Mouse (Mus musculus) T-helper 17 cell (primary cell): ENCODE measurements around the gene Riox1.
"Not testable (repeated sequence)": the region's sequence is repeated elsewhere in the genome, so short reads cannot be mapped to it uniquely, and the experiment has no call there.

Source experiments
- in situ Hi-C, 2 experiments: fragments of 300-600 bp; cut with MboI, MseI; formaldehyde crosslinking; loops; 1 replicate in 1 of 2; 2 replicates in 1 of 2; pipeline ENCODE4 v1.15.1; 2025; ENCODE audit warnings: high pct_unique_total_duplicates in 2 of 2

The Riox1 gene

DNA sequence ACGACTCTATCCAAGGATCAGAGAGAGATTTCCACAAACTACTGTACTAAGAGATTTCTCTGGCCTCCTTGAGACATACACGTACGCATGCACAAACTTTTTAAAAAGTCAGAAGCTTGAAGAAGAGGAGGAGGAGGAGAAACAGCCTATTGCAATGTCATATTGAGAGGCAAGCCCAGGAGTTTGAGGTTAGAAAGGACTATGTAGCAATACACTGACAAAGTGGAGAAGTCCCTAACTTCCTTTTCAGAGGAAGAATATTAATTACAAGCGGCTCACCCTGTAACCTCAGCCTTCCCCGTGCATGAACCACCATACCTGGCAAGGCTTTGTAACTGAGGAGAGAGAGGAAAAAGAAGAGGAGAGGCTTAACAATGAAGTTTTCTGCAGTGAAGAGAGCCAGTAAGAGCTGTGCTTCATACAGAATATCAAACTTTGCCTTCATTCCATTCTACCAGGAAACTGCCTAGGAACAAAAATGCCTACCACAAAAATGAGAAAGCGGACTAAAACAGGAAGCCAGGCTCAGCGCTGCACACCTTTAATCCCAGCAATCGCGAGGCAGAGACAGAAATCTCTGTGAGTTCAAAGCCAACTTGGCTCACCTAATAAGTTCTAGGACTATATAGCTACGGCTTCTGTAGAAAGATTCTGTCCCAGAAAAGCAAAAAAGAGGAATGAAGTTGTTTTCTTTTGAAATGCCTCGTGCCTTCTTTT is 474 bp upstream of the Riox1 start:
- in situ Hi-C loops = no loop called here

DNA sequence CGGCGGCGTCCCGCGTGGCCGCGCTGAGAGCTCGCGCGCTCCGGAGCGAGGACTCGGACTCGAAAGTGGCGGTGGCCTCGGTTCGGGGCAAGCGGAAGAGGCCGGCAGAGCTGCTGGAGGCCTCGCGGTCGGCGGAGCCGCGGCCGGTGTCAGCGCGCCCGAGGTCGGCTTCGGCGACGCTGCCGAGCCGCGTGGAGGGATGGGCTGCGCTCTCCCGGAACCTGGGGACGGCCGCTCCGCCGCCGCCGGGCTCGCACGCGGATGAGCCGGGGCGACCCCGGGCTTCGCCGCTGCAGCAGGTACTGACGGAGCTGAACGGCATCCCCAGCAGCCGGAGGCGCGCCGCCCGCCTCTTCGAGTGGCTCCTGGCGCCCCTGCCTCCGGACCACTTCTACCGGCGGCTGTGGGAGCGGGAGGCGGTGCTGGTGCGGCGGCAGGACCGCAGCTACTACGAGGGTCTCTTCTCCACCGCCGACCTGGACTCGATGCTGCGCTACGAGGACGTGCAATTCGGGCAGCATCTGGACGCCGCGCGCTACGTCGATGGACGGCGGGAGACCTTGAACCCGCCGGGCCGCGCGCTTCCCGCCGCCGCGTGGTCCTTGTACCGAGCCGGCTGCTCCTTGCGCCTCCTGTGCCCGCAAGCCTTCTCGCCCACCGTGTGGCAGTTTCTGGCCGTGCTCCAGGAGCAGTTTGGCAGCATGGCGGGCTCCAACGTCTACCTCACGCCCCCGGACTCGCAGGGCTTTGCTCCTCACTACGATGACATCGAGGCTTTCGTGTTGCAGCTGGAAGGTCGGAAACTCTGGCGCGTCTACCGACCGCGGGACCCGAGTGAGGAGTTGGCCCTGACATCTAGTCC is 663 bp downstream of the Riox1 start:
- in situ Hi-C loops = no loop called here

DNA sequence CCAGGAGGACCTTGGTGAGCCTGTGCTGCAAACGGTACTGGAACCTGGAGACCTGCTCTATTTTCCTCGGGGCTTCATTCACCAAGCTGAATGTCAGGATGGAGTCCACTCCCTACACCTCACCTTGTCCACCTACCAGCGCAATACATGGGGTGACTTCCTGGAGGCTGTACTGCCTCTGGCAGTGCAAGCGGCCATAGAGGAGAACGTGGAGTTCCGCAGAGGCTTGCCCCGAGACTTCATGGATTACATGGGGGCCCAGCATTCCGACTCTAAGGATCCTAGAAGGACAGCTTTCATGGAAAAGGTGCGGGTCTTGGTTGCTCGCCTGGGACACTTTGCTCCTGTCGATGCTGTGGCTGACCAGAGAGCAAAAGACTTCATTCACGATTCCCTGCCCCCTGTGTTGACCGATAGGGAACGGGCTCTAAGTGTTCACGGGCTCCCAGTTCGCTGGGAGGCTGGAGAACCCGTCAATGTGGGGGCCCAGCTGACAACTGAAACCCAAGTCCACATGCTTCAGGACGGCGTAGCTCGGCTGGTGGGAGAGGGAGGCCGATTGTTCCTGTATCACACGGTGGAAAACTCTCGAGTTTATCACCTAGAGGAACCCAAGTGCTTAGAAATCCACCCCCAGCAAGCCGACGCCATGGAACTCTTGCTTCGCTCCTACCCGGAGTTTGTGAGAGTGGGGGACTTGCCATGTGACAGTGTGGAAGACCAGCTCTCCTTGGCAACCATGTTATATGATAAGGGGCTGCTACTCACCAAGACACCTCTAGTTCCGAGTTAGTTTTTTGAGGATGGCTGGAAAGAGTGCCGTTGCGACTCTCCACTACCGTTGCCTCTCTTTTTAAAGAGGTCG is 1.5 kb downstream of the Riox1 start:
- in situ Hi-C loops = no loop called here

DNA sequence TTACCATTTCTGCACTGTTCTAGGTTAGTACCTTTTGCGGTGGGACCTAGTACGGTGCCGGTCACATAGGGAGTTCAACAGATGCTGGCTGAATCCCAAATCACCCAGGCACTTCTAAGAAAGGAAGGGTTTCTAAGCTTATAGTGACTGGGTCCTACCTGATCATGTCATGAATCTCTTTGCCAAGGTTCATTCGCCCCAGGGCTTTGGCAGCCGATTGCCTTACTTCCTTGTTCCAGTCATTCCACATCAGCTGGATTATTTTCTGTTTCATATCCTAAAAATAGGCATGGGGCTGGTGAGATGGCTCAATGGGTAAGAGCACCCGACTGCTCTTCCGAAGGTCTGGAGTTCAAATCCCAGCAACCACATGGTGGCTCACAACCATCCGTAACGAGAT is 7.9 kb downstream of the Riox1 start:
- in situ Hi-C loops = no loop called here

DNA sequence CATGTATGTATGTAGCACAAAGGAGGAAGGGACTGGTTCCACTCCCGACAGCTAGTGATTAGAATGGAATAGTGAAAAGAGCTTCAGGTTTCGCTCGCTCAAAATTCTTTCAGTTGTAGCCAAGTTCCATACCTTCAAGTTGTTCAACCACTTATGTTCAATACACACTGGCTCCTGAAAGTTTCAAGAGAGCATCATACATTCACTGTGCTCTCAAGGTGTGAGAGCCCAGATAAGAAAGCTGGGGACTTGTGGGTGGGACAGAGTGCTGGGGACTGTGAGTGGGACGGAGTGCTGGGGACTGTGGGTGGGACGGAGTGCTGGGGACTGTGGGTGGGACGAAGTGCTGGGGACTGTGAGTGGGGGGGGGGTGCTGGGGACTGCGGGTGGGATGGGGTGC is 14.8 kb downstream of the Riox1 start:
- in situ Hi-C loops = no loop called here

DNA sequence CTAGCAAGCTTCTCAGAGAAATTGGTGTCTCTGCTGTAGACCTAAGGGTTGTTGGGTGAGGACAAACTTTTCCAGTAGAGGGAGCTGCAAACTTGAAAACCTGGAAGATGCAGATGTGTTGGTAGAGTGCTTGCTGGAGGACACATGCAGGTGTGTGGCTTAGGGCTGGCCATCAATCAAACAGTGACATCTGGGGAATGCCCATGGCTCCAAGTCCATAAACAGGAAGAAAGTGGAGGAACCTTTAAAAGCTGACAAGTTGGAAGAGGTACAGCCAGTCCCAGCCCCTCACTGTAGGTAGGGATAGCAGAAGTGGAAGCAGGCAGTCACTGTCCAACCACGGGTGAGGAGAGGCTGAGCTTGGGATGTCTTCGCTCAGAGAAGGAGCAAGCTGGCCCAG is 21.7 kb downstream of the Riox1 start:
- in situ Hi-C loops = loop anchor here (5.0 kb wide), 1 partner anchor 70 kb away; no protein-coding TSS in a partner anchor

DNA sequence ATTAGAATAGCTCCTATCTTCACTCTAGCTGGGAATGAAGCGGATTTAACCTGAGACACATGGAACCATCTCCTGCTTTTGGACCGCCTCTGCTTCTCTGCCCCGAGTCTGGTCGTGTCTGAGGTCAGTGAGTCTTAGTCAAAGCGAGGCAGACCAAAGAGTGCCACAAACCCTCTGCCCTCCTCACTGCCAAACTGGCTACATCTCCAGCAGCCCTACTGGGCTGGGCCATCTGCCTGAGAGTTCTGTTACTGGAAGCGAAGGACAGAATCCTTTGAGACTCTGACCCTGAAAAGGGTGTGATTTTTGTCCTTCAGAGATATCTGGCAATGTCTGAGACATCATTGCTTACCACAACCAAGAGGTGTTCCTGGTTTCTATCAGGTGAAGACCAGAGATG is 28.5 kb downstream of the Riox1 start:
- in situ Hi-C loops = no loop called here

DNA sequence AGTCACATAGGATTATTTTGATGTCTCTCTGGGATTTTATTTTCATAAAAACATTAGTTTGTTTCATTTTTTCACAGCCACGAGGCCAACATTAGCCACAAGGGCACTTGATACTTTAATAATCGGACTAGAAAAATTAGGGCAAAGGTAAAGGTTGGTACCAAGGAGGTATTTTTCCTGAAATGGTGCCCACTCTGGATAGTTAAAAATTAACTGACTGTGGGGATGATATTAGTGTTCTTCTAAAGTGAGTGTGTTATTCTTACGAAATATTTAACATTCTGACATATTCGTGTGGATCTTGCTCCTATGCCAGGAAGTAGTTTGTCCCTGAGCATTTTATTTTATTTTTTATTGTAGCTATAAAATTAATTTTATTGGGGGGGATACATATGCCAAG is 31.2 kb downstream of the Riox1 start:
- in situ Hi-C loops = no loop called here

DNA sequence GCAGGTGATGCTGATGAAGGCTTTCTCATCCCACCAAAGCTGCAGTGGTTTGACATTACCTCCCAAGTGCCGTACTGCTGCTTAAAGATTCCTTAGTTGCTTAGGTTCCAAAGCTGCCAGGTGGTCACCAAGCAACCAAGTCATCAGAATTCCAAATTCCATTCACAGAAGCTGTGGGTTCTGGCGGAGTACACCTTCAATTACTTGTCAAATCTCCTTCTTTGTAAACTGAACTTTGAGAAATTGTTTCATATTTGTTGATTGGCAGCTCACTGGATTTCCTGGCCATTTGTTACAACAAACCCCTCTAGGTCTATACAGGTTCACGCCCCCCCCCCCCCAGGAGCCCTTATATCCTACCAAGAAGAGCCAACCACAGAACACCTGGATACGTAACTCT is 34.3 kb downstream of the Riox1 start, which contains the start of gene Heatr4:
Gene Heatr4, minus strand, starts transcription at position 101 of the 400 bp plus-strand sequence.
- in situ Hi-C loops = no loop called here

DNA sequence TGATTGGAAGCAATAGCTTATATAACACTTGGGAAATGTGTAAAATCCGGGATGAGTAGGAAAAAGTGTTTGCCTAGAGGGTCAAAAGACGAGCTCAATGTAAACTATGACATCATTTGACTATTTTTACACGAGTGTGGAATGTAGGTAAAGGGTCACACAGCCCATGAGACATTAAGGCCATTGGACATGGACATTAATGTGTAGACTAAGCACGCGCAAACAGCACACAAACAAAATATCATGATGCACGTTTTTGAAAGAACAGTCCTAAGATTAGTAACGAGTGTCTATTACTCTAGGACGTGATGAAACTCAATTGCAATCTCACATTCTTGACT is 36.8 kb downstream of the Riox1 start:
- in situ Hi-C loops = no loop called here

DNA sequence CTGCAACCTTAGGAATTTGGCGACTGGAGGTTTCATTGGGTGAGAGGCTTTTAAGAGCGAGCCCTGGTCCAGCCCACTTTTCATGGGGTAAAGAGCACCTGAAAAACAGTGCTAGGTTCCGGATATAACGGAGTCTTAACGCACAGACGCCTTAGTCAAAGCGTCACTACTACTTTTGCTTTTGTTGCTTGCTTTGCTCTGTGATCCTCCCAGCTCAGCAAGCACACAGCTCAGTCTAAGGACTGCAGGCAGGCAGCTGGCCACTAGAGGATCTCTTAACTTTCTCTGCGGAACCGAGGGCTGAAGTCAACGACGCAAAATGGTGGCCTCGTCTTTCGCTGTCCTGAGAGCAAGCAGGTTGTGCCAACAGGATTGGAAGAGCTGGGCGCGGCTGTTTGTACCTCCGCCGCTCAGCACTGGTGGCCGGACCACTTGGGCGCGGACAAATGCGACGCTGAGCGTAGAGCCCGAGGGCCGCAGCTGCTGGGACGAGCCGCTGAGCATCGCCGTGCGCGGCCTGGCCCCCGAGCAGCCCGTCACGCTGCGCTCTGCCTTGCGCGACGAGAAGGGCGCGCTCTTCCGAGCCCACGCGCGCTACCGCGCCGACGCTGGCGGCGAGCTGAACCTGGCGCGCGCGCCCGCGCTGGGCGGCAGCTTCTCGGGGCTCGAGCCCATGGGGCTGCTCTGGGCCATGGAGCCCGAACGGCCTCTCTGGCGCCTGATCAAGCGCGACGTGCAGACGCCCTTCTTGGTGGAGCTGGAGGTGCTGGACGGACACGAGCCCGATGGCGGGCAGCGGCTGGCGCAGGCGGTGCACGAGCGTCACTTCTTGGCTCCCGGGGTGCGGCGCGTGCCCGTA is 37.4 kb downstream of the Riox1 start, which contains the start of gene Acot2:
Gene Acot2, plus strand, starts transcription at position 279 of the 859 bp plus-strand sequence.
- in situ Hi-C loops = no loop called here

DNA sequence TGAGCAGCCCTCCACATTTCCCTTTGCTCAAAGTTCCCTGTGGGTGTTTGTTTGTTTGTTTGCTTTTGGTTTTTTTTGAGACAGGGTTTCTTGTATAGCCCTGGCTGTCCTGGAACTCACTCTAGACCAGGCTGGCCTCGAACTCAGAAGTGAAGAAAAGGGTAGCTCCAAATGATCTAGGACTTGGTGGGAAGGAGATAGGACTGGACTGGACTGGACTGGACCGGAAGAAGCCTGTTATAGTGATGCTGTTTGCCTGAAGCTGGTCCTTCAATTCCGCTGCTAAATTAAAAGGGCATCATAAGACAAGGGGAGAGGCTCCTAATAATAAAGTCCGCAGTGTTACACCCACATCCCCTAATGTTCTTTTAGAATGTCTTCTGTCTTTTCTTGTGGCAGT is 38.1 kb downstream of the Riox1 start:
- in situ Hi-C loops = no loop called here

DNA sequence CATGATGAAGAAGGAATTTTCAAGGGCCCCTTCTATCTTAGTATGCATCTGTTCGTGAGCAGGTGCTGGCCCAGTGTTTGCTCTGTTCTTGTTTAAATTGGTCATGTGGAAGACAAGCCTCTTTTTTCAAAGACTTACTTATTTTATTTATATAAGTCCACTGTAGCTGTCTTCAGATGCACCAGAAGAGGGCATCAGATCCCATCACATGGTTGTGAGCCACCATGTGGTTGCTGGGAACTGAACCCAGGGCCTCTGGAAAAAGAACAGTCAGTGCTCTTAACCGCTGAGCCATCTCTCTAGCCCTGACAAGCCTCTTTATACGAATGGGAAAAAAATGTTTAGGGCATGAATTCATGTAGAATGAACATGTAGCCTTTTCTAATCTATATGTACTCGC is 39.0 kb downstream of the Riox1 start:
- in situ Hi-C loops = no loop called here

DNA sequence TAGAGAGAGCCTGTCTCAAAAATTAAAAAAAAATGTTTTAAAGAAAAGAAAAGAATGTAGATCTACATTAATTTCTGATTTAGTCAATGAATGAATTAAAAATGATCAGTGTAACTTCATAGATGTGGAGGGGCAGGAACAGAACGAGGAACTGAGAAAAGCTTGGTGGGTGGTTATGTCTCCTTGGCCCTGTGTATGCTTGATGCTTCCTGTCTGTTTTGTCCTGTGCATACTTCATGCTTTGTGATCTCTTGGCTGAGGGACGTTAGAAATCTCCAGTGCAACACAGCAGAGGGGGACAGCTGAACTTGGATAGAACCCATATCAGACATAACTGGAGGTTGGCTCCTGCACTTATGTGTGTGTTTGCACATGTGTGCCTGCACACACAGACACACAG is 46.8 kb downstream of the Riox1 start:
- in situ Hi-C loops = no loop called here

DNA sequence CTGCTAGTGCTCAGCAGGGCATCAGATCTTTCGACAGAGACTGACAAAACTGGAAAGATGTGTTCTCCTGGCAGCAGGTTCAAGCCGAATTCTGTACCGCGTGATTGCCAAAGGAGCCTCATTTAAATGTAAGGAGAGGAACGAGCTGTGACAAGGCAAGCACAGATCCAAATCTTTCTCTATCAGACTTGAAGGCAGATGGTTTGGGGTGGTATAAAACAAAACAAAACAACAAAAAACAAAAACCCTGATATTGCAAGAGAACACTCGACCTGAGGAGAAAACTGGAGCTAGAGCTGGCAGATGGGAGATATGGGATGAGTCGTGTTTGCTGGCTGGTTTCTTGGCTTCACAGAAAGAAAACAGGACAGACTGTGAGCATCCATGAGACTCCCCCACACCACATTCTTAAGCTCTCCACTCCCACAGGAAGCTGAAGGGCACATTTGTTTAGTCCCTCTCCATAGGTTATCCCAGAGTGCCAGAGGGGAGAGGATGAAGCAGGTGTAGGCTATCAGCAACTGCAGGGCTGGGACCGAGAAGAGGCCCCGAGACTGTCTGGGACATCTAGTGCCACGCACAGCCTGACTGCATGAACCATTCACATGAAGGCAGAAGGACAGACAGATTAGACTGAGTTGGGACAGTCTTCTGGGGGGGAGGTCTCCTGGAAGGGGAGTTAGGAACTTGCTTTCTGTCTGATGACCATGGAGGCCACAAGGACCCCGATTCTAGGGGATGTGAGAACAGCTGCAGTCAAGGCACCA is 48.1 kb downstream of the Riox1 start:
- in situ Hi-C loops = no loop called here

DNA sequence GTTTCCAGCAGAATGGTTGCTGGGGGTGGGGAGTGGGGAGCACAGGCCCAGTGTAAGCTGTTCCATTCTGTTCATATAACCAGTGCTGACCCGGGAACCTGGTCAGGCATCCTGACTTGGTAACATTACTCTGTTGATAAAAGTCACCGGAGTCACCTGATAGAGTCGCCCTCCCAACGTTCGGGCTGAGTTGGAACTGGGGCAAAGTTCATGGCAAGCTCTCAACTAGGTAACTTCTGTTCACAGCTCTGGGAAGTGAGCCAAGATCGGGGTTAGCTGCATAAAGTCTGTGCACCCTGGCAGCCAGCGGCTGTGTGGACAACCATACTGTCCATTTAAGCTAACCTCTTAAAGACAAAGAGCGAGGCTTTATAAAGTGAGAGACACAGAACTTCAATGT is 48.8 kb downstream of the Riox1 start:
- in situ Hi-C loops = not testable (repeated sequence)

DNA sequence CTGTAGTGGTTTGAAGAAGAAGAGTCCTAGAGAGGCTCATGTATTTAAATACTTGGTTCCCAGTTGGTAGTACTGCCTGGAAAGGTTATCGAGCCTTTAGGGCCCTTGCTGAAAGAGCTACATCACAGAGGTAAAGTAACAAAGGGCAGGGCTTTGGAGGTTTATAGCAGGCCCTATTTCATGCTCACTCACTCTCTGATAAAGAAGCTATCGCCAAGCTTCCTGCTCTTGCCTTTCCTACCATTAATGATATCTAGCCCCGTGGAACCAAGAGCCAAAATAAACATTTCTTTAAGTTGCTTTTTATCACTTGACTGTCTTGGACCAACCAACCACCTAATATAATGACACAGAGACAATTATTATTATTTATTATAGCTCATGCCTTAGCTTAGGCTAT is 50.0 kb downstream of the Riox1 start:
- in situ Hi-C loops = loop anchor here in 1 of 2 experiments (25.0 kb wide), 1 partner anchor 1663 kb away; no protein-coding TSS in a partner anchor
